Mouse (Mus musculus) lung, embryonic 14.5 days (tissue): ENCODE results near the gene 1810043G02Rik. TPM values are rescaled to one million over a fixed set of nuclear protein-coding genes. Genes with fewer than 3 reads are reported as not detected.

Experiments used
- ATAC-seq: fragments of 200-750 bp; cut with Nextera tagmentation; 2 replicates; pipeline ENCODE4 v1.8.0; 2017; ENCODE audit warnings: mild to moderate bottlenecking, moderate TSS enrichment, moderate library complexity; ENCODE audit not compliant: insufficient read depth
- DNase-seq: peaks from one replicate; pipeline ENCODE4 v3.0.0-alpha.2; 2015
- H3K27ac ChIP-seq: fragments of 300-500 bp; sonication (generic); 2 replicates; pipeline ENCODE4 v1.5.1; 2014; ENCODE audit warnings: low read depth, mild to moderate bottlenecking, moderate library complexity
- H3K27me3 ChIP-seq: fragments of 300-500 bp; sonication (generic); 2 replicates; pipeline ENCODE4 v1.6.1; 2014; ENCODE audit warnings: low read length, control low read depth; ENCODE audit not compliant: insufficient read depth
- H3K36me3 ChIP-seq: fragments of 300-500 bp; sonication (generic); 2 replicates; pipeline ENCODE4 v1.6.1; 2014; ENCODE audit warnings: control low read depth; ENCODE audit not compliant: insufficient read depth
- H3K4me1 ChIP-seq: fragments of 300-500 bp; sonication (generic); 2 replicates; pipeline ENCODE4 v1.6.1; 2014; ENCODE audit warnings: antibody characterized with exemption, control low read depth; ENCODE audit not compliant: insufficient read depth
- H3K4me2 ChIP-seq: fragments of 300-500 bp; sonication (generic); 2 replicates; pipeline ENCODE4 v1.6.1; 2014; ENCODE audit warnings: mild to moderate bottlenecking
- H3K4me3 ChIP-seq: fragments of 300-500 bp; sonication (generic); 2 replicates; pipeline ENCODE4 v1.5.1; 2014; ENCODE audit warnings: low read depth, low read length
- H3K9ac ChIP-seq: fragments of 300-500 bp; sonication (generic); 2 replicates; pipeline ENCODE4 v1.6.1; 2014
- H3K9me3 ChIP-seq: fragments of 300-500 bp; sonication (generic); 2 replicates; pipeline ENCODE4 v1.6.1; 2016; ENCODE audit warnings: low read depth, low read length, control low read depth
- CTCF ChIP-seq: IDR thresholded peaks from 2 replicates; pipeline ENCODE4 v1.5.1; 2016; ENCODE audit warnings: antibody characterized with exemption, low read depth
- WGBS: fragments of 180-500 bp; shearing (Covaris S2); extraction: QIAGEN DNeasy Blood & Tissue Kit; methylation state at CpG from one replicate; pipeline ENCODE4 v1.1.7; 2014; 5-methylcytosine and 5-hydroxymethylcytosine counted together
- polyA plus RNA-seq: library from polyadenylated mRNA; unstranded; fragments of >200 nt; fragmentation: Nextera tagmentation; extraction: Ambion mirVana; gene quantifications from 2 replicates; pipeline ENCODE4 v1.2.1, GENCODE M21; 2014

Gene 1810043G02Rik
- polyA plus RNA-seq, 1 experiment from 2014 or later = 24.6 TPM

GRCm38 (mm10) chr10:77970481-77970880, 7.8 kb upstream of the 1810043G02Rik start, which contains the start of gene Trpm2:
Gene Trpm2 (minus strand): TSS chr10:77970563.
- no peak within 1 kb of the TSS for H3K27ac ChIP-seq
- no peaks in the 10 kb centered on the region for H3K4me1 ChIP-seq
- H3K27me3 ChIP-seq = peaks cover 30% of the 10 kb centered on the region
- no peaks in the 10 kb centered on the region for H3K9me3 ChIP-seq
- H3K4me3 ChIP-seq = peak within 1 kb of the TSS; percentile 24
- 77% methylated on average over 6 of the region's 6 CpGs for WGBS
- ATAC-seq (0 out of 2 replicates have a peak, but pooled peaks have one; percentile 21), DNase-seq (no peak)
- H3K4me2 ChIP-seq = peak within 1 kb of the TSS; percentile 56
- peak within 1 kb of the TSS; percentile 9; the same call in 1 of the 2 replicates for H3K9ac ChIP-seq
- no peak for TF ChIP-seq CTCF
- H3K36me3 ChIP-seq = no peaks in the 10 kb centered on the region

- Histone ChIP-seq H3K36me3 (no peaks in the 10 kb centered on the region), H3K4me1 (no peaks in the 10 kb centered on the region), H3K4me2 (no peak overlapping the region), H3K9ac (no peak overlapping the region), H3K27me3 (peaks cover 30% of the 10 kb centered on the region), H3K27ac (no peak overlapping the region), H3K4me3 (no peak overlapping the region), H3K9me3 (no peaks in the 10 kb centered on the region)
- ATAC-seq (no peak), DNase-seq (no peak)
- no peak for TF ChIP-seq CTCF
- WGBS = 86% methylated on average over 10 of the region's 10 CpGs
Measured at GRCm38 (mm10) chr10:77971191-77971590, 7.1 kb upstream of the 1810043G02Rik start.

- Histone ChIP-seq H3K36me3 (no peaks in the 10 kb centered on the region), H3K9me3 (no peaks in the 10 kb centered on the region), H3K27ac (no peak overlapping the region), H3K9ac (no peak overlapping the region), H3K27me3 (peaks cover 30% of the 10 kb centered on the region), H3K4me1 (no peaks in the 10 kb centered on the region), H3K4me2 (no peak overlapping the region), H3K4me3 (no peak overlapping the region)
- whole genome bisulfite sequencing = 60% methylated on average over 17 of the region's 17 CpGs
- DNase-seq (peak; percentile 64), ATAC-seq (no peak)
- peak; percentile 20; the same call in 1 of the 2 replicates for TF ChIP-seq CTCF
Measured at GRCm38 (mm10) chr10:77971709-77972553, 6.4 kb upstream of the 1810043G02Rik start.

- WGBS = 46% methylated on average over 5 of the region's 5 CpGs
- DNase-seq = no peak
- Histone ChIP-seq H3K27me3 (peaks cover 14% of the 10 kb centered on the region), H3K9me3 (no peaks in the 10 kb centered on the region), H3K36me3 (no peaks in the 10 kb centered on the region), H3K4me1 (no peaks in the 10 kb centered on the region), H3K4me3 (no peak overlapping the region), H3K9ac (no peak overlapping the region), H3K4me2 (no peak overlapping the region), H3K27ac (no peak overlapping the region)
- ATAC-seq = no peak
- no peak for TF ChIP-seq CTCF
Measured at GRCm38 (mm10) chr10:77974323-77974722, 4.0 kb upstream of the 1810043G02Rik start.

GRCm38 (mm10) chr10:77974811-77975210, 3.5 kb upstream of the 1810043G02Rik start:
- H3K36me3 ChIP-seq = no peaks in the 10 kb centered on the region
- DNase-seq (no peak), ATAC-seq (no peak)
- H3K9ac ChIP-seq = no peak overlapping the region
- no peaks in the 10 kb centered on the region for H3K4me1 ChIP-seq
- H3K27ac ChIP-seq = no peak overlapping the region
- no peak overlapping the region for H3K4me2 ChIP-seq
- TF ChIP-seq CTCF = no peak
- no peaks in the 10 kb centered on the region for H3K9me3 ChIP-seq
- no peak overlapping the region for H3K4me3 ChIP-seq
- H3K27me3 ChIP-seq = peaks cover 10% of the 10 kb centered on the region
- WGBS = 64% methylated on average over 5 of the region's 5 CpGs

- Histone ChIP-seq H3K27me3 (0 out of 2 replicates have a peak, but pooled peaks cover 1% of the 10 kb centered on the region), H3K27ac (0 out of 2 replicates have a peak overlapping the region, but pooled peaks have one; percentile 16), H3K4me3 (no peak overlapping the region), H3K9ac (no peak overlapping the region), H3K4me1 (no peaks in the 10 kb centered on the region), H3K36me3 (0 out of 2 replicates have a peak, but pooled peaks cover 4% of the 10 kb centered on the region), H3K4me2 (no peak overlapping the region), H3K9me3 (no peaks in the 10 kb centered on the region)
- no peak for TF ChIP-seq CTCF
- ATAC-seq (no peak), DNase-seq (no peak)
- 6% methylated on average over 4 of the region's 4 CpGs for WGBS
Measured at GRCm38 (mm10) chr10:77975653-77976052, 2.7 kb upstream of the 1810043G02Rik start.

- no peak overlapping the region for H3K4me3 ChIP-seq
- no peak for ATAC-seq
- no peaks in the 10 kb centered on the region for H3K4me1 ChIP-seq
- no peak overlapping the region for H3K9ac ChIP-seq
- 0 out of 2 replicates have a peak, but pooled peaks cover 4% of the 10 kb centered on the region for H3K36me3 ChIP-seq
- no peaks in the 10 kb centered on the region for H3K27me3 ChIP-seq
- 57% methylated on average over 8 of the region's 8 CpGs for WGBS
- H3K9me3 ChIP-seq = no peaks in the 10 kb centered on the region
- no peak overlapping the region for H3K4me2 ChIP-seq
- no peak for TF ChIP-seq CTCF
- peak; percentile 77 for DNase-seq
- H3K27ac ChIP-seq = no peak overlapping the region
Measured at GRCm38 (mm10) chr10:77976458-77977150, 1.7 kb upstream of the 1810043G02Rik start.
